Mouse (Mus musculus) MEL (cell line): Measurements from ENCODE around the gene Cbx6. TPM values are rescaled to one million over a fixed set of nuclear protein-coding genes. Genes with fewer than 3 reads are reported as not detected.

Experiments
- DNase-seq: peaks from one replicate; pipeline ENCODE4 v3.0.0; 2011; ENCODE audit warnings: low read depth, low spot score
- H3K27ac ChIP-seq: 2 replicates; pipeline ENCODE4 v1.5.1; 2012; ENCODE audit warnings: low read depth, mild to moderate bottlenecking, control low read depth, low read length, moderate library complexity; ENCODE audit not compliant: control insufficient read depth
- H3K27me3 ChIP-seq, 2 experiments: fragments of 150-350 bp in 1 of 2; sonication (generic) in 1 of 2; 2 replicates each; pipeline ENCODE4 v1.6.1; 2012; ENCODE audit warnings: low read length in 2 of 2, mild to moderate bottlenecking in 2 of 2, improper control_type of control experiment in 1 of 2, moderate library complexity in 1 of 2; ENCODE audit not compliant: insufficient read depth in 2 of 2, control insufficient read depth in 1 of 2
- H3K36me3 ChIP-seq, 2 experiments: 2 replicates each; pipeline ENCODE4 v1.6.1; 2012 to 2014; ENCODE audit warnings: low read length in 2 of 2, improper control_type of control experiment in 1 of 2, inconsistent platforms in 1 of 2, mild to moderate bottlenecking in 1 of 2; ENCODE audit not compliant: insufficient read depth in 2 of 2, control insufficient read depth in 1 of 2
- H3K4me1 ChIP-seq, 2 experiments: fragments of 150-350 bp in 1 of 2; sonication (generic) in 1 of 2; 2 replicates each; pipeline ENCODE4 v1.6.1; 2012; ENCODE audit warnings: low read length in 2 of 2, improper control_type of control experiment in 1 of 2, mild to moderate bottlenecking in 1 of 2; ENCODE audit not compliant: insufficient read depth in 2 of 2, control insufficient read depth in 1 of 2
- H3K4me3 ChIP-seq, 2 experiments: fragments of 150-350 bp in 1 of 2; sonication (generic) in 1 of 2; 2 replicates each; pipeline ENCODE4 v1.5.1; 2012; ENCODE audit warnings: low read depth in 2 of 2, low read length in 2 of 2, mild to moderate bottlenecking in 2 of 2, moderate library complexity in 2 of 2, control low read depth in 1 of 2, improper control_type of control experiment in 1 of 2; ENCODE audit not compliant: control insufficient read depth in 1 of 2, insufficient read depth in 1 of 2
- H3K79me2 ChIP-seq: 2 replicates; pipeline ENCODE4 v1.6.1; 2012; ENCODE audit warnings: mild to moderate bottlenecking, low read length, moderate library complexity; ENCODE audit not compliant: control insufficient read depth, poor library complexity, insufficient read depth
- H3K9ac ChIP-seq: 2 replicates; pipeline ENCODE4 v1.6.1; 2012; ENCODE audit warnings: low read depth, mild to moderate bottlenecking, control low read depth, low read length, moderate library complexity; ENCODE audit not compliant: control insufficient read depth, poor library complexity, severe bottlenecking
- H3K9me3 ChIP-seq: fragments of 150-350 bp; sonication (generic); replicated peaks from 2 replicates; pipeline ENCODE4 v1.6.1; 2012; ENCODE audit warnings: mild to moderate bottlenecking, low read length, improper control_type of control experiment, moderate library complexity; ENCODE audit not compliant: insufficient read depth
- BHLHE40 ChIP-seq: IDR thresholded peaks from 2 replicates; pipeline ENCODE4 v1.6.1; 2012; ENCODE audit warnings: low read depth, mild to moderate bottlenecking, inconsistent platforms, low read length, improper control_type of control experiment, borderline replicate concordance
- E2F4 ChIP-seq: IDR thresholded peaks from 2 replicates; pipeline ENCODE4 v1.6.1; 2011; ENCODE audit warnings: low read depth, low read length, improper control_type of control experiment, borderline replicate concordance
- ELF1 ChIP-seq: IDR thresholded peaks from 2 replicates; pipeline ENCODE4 v1.6.1; 2014; ENCODE audit warnings: low read depth, mild to moderate bottlenecking, inconsistent platforms, low read length, improper control_type of control experiment, moderate library complexity
- ETS1 ChIP-seq: IDR thresholded peaks from 2 replicates; pipeline ENCODE4 v1.6.1; 2012; ENCODE audit warnings: low read depth, mild to moderate bottlenecking, inconsistent platforms, low read length, improper control_type of control experiment, moderate library complexity
- GATA1 ChIP-seq: IDR thresholded peaks from 2 replicates; pipeline ENCODE4 v1.6.1; 2011; ENCODE audit warnings: low read depth, low read length, improper control_type of control experiment
- HCFC1 ChIP-seq: IDR thresholded peaks from 2 replicates; pipeline ENCODE4 v1.6.1; 2012; ENCODE audit warnings: low read depth, mild to moderate bottlenecking, inconsistent platforms, low read length, improper control_type of control experiment, moderate library complexity
- KAT2A ChIP-seq: conservative IDR thresholded peaks from 2 replicates; pipeline ENCODE4 v1.6.1; 2012; ENCODE audit warnings: low read depth, low read length, improper control_type of control experiment, inconsistent platforms
- MAX ChIP-seq: IDR thresholded peaks from 2 replicates; pipeline ENCODE4 v1.6.1; 2011; ENCODE audit warnings: low read length, improper control_type of control experiment
- MAZ ChIP-seq: IDR thresholded peaks from 2 replicates; pipeline ENCODE4 v1.6.1; 2012; ENCODE audit warnings: low read depth, mild to moderate bottlenecking, inconsistent platforms, low read length, improper control_type of control experiment
- NELFE ChIP-seq: IDR thresholded peaks from 2 replicates; pipeline ENCODE4 v1.6.1; 2011; ENCODE audit warnings: low read depth, low read length, improper control_type of control experiment
- NRF1 ChIP-seq: IDR thresholded peaks from 2 replicates; pipeline ENCODE4 v1.6.1; 2014; ENCODE audit warnings: low read depth, mild to moderate bottlenecking, inconsistent platforms, low read length, improper control_type of control experiment, moderate library complexity; ENCODE audit not compliant: poor library complexity, insufficient read depth, severe bottlenecking
- POLR2A ChIP-seq, 2 experiments: IDR thresholded peaks; 2 replicates each; pipeline ENCODE4 v1.6.1; 2011 to 2012; ENCODE audit warnings: low read length in 2 of 2, mild to moderate bottlenecking in 2 of 2, control low read depth in 1 of 2, improper control_type of control experiment in 1 of 2, low read depth in 1 of 2, moderate library complexity in 1 of 2; ENCODE audit not compliant: control insufficient read depth in 1 of 2, insufficient read depth in 1 of 2, poor library complexity in 1 of 2
- SIN3A ChIP-seq: IDR thresholded peaks from 2 replicates; pipeline ENCODE4 v1.6.1; 2012; ENCODE audit warnings: low read length, improper control_type of control experiment, inconsistent platforms
- TBP ChIP-seq: IDR thresholded peaks from 2 replicates; pipeline ENCODE4 v1.8.0; 2011; ENCODE audit warnings: low read depth, low read length, improper control_type of control experiment
- TCF12 ChIP-seq: IDR thresholded peaks from 2 replicates; pipeline ENCODE4 v1.6.1; 2014; ENCODE audit warnings: low read depth, mild to moderate bottlenecking, inconsistent platforms, low read length, improper control_type of control experiment, moderate library complexity
- USF1 ChIP-seq: IDR thresholded peaks from 2 replicates; pipeline ENCODE4 v1.6.1; 2014; ENCODE audit warnings: low read depth, mild to moderate bottlenecking, inconsistent platforms, low read length, improper control_type of control experiment, moderate library complexity
- USF2 ChIP-seq, 2 experiments: IDR thresholded peaks; 2 replicates each; pipeline ENCODE4 v1.6.1; 2011 to 2012; ENCODE audit warnings: improper control_type of control experiment in 2 of 2, low read length in 2 of 2, borderline replicate concordance in 1 of 2, inconsistent platforms in 1 of 2, low read depth in 1 of 2, mild to moderate bottlenecking in 1 of 2; ENCODE audit not compliant: insufficient read depth in 1 of 2
- ZC3H11A ChIP-seq: IDR thresholded peaks from 2 replicates; pipeline ENCODE4 v1.6.1; 2012; ENCODE audit warnings: low read depth, mild to moderate bottlenecking, inconsistent platforms, low read length, improper control_type of control experiment
- polyA plus RNA-seq, 2 experiments: library from polyadenylated mRNA; stranded (reverse) in 1 of 2; unstranded in 1 of 2; fragments of >175 nt in 1 of 2; fragments of >200 nt in 1 of 2; gene quantifications; 2 replicates each; pipeline versions ENCODE4 v1.2.1 to v1.2.4; 2012; ENCODE audit warnings: low replicate concordance in 2 of 2, low read depth in 1 of 2; ENCODE audit not compliant: insufficient read length in 2 of 2, insufficient read depth in 1 of 2, missing spikeins in 1 of 2
- total RNA-seq: library from RNA; depleted of rRNA; stranded (reverse); fragments of 300-350 nt; gene quantifications from 2 replicates; pipeline ENCODE4 v1.2.3, GENCODE M21; 2012; rRNA removed

The Cbx6 gene
- total RNA-seq = 21.7 and 25.1 TPM in 2 replicates
- polyA plus RNA-seq = 10 to 100 TPM in 1 of 2 experiments, not detected in 1; 43.6 TPM

DNA sequence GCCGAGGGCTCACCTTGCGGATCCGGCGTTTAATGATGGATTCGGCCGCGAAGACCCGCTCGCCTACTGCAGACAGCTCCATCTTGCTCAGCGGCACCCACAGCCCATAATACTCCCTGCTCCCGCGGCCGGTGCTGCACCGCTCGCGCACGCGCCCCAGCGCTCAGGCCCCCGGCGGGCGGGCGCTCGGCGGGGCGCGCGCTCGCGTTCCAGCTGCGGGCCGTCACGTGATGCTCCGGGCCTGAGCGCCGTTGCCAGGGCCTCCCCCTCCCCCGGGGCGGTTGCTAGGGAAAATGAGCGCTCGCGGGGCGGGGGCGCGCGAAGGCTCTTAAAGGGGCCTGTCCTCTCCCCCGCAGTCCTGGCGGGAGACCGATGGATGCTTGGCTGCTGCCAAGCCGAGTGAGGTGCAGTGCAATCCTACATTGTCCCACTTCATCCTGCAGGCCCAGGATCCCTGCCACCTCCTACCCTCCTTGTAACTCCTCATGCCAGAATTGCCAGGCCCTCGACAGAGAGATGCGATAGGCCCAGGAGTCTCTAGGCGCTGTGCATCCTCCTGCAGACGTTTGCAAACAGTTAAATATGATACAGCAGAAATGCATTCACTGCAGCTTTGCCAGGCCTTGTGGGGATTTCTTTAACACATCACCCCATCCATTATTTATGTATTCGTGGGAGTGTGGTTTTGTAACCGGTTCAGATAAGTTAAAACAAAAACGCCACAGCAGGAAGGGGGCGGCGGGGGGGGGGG is at the start of gene Cbx6, which contains the start of gene Npcd:
Gene Cbx6 (minus strand): TSS at position 559 of the 751 bp plus-strand sequence.
Gene Npcd (minus strand): TSS at position 108 of the 751 bp plus-strand sequence.
- H3K79me2 ChIP-seq = peaks cover 19% of the 10 kb centered on the region
- H3K4me3 ChIP-seq = peak within 1 kb of the TSS; percentile 83 to 90
- peak within 1 kb of the TSS; percentile 95 for H3K9ac ChIP-seq
- peak within 1 kb of the TSS; percentile 72 for H3K27ac ChIP-seq
- peaks cover 0 to 2% of the 10 kb centered on the region in 2 experiments; a peak in 2 of 4 replicates for H3K27me3 ChIP-seq
- peaks cover 0 to 15% of the 10 kb centered on the region in 2 experiments; a peak in 1 of 4 replicates for H3K4me1 ChIP-seq
- TF ChIP-seq POLR2A (IDR thresholded peaks at IDR 0.05; ENCODE audit: control insufficient read depth in 1 of 2, insufficient read depth in 1 of 2, low read depth in 1 of 2, low read length in 2 of 2, poor library complexity in 1 of 2) = peak; percentile 51 to 85; a peak in 3 of 4 replicates
- no peak for TF ChIP-seq TCF12
- no peak for TF ChIP-seq GATA1
- no peak for TF ChIP-seq ELF1
- TF ChIP-seq USF1 = peak; percentile 96
- 0 out of 2 replicates have a peak, but pooled peaks have one; percentile 23 for TF ChIP-seq TBP
- TF ChIP-seq MAZ = peak; percentile 98
- peak; percentile 77 for TF ChIP-seq BHLHE40
- 0 out of 2 replicates have a peak, but pooled peaks have one; percentile 33 for TF ChIP-seq HCFC1
- 0 out of 2 replicates have a peak, but pooled peaks have one; percentile 14 for TF ChIP-seq E2F4
- peak; percentile 81 for TF ChIP-seq NRF1
- peak; percentile 79 for TF ChIP-seq SIN3A
- no peak for TF ChIP-seq ZC3H11A
- TF ChIP-seq ETS1 = peak; percentile 45; the same call in 1 of the 2 replicates
- peak; percentile 88 for TF ChIP-seq MAX
- no peak for TF ChIP-seq KAT2A
- TF ChIP-seq NELFE = peak; percentile 75
- TF ChIP-seq USF2 (IDR thresholded peaks at IDR 0.05; ENCODE audit: borderline replicate concordance in 1 of 2, insufficient read depth in 1 of 2, low read depth in 1 of 2, low read length in 2 of 2) = peak in 1 of 2 experiments; percentile 85; a peak in 2 of 4 replicates
- peaks cover 0 to 13% of the 10 kb centered on the region in 2 experiments; a peak in 2 of 4 replicates for H3K36me3 ChIP-seq
- H3K9me3 ChIP-seq = no peaks in the 10 kb centered on the region
- DNase-seq = peak; percentile 95
